Mouse (Mus musculus): ENCODE measurements around the gene Flt3l.
"Not testable (repeated sequence)": the region's sequence is repeated elsewhere in the genome, so short reads cannot be mapped to it uniquely, and the experiment has no call there.

Gene Flt3l

DNA sequence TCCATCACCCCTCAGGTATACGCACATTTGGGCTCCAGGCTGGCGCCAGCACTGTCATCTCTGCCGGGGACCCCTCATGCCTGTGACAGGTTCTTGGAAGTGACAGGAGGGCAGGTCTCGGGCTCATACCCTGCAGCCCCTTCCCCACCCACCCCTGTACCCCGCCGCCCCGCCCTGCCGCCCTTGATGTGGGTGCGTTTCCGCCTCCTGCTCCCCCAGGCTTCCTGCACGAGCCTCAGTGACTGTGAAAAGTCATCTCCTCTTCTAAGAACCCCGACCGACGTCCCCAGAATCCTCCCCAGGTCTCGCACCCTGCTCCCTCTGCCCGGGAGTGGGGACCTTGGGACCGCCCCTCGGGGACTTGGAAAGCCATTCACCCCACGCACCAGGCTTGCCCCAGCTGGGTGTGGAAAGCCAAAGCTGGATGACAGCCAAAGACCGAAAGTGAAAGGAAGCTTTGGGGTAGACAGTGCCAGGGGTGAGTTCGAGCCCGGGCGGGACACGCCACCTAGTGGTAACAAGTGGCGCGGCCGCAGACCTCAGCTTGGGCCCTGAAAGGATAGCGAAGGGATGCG is at the start of gene Flt3l, which contains the start of gene Gm45713:
Gene Flt3l (minus strand): TSS at position 440 of the 575 bp plus-strand sequence.
Gene Gm45713 (minus strand): TSS at position 239 of the 575 bp plus-strand sequence.
- DNase-seq (ENCODE audit: low spot score), result peak; percentile 96

DNA sequence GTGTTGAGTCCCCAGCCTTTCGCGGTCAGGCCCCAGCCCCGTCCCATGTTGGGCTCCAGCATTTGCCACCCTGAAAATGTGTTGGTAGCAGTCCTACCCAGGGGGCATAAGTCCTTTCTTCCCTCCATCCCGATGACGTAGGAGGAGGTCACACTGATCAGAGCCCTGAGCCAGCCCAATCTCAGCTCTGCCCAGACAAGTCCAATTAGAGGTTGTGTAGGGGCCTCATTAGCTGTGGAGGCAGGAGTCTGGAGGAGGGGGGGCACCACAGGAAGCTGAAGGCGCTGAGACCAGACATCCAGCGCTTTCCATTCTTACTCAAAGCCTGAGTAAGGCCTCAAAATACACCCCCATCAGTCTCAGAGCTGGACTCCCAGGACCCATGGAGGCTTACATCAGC is 49.7 kb upstream of the Flt3l start:
- no peak for DNase-seq (ENCODE audit: low spot score)

GRCm38 (mm10) chr7:45183672-45184071 is 47.4 kb upstream of the Flt3l start:
- no peak for DNase-seq (ENCODE audit: low spot score)

DNA sequence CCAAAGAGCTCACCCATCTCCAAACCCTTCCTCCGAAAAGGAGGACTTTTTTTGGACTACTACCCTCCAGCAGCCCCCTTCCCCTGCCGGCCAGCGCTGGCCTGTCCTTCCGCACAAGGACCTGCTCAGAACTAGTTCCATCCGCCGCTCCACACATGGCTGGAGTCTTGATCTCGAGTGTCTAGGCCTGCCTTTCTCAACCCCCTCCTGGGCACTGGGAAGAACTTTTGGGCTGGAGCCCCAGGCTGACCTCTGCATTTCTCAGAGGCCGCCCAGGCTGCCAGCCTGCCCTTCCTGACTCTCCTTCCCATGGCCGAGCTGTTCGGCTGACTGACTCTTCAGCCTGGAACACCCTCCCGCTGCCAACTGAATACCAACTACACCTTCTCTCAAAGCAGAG is 46.4 kb upstream of the Flt3l start:
- DNase-seq (ENCODE audit: low spot score), result no peak

- peak; percentile 94 for DNase-seq (ENCODE audit: low spot score)
These were observed 46.0 kb upstream of the Flt3l start for GRCm38 (mm10) chr7:45182199-45182601.

DNA sequence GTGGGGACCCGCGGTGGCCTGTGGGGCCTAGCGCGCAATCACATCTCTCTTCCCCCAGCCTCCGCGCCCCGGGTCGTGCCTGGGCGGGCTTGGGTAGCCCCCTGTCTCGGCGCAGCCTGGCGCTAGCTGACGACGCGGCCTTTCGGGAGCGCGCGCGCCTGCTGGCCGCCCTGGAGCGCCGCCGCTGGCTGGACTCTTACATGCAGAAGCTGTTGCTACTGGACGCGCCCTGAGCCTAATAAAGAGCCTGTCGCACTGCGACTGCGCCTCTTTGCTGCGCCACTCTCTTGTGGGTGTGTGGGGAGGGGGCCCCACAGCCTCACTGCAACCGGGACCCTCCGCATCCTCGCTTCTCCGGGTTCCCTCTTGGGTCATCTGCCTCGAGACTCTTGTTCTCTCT is 45.3 kb upstream of the Flt3l start:
- DNase-seq (ENCODE audit: low spot score), result no peak

DNA sequence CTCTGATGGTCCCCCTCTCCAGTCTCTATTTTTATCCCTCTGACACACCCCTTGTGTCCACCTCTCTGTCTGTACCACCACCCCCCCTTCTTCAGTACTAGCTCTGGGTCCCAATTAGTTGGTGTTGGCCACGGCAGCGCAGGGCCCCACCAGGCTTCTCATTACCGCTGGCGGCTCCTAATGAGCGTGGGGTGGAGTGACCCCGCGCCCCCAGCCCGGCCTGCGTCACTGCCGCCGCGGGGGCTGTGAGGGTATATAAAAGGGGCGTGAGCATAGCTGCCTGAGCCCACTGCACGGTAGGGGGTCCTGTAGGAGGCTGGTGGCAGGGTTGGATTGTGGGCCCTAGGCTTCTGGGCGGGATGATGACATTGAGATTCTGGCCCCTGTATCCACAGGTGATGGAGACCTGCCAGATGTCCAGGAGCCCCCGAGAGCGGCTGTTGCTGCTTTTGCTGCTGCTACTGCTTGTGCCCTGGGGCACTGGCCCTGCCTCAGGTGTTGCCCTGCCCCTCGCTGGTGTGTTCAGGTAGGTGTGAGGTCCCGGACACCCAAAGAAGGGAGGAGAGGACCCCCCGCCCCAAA is 44.8 kb upstream of the Flt3l start, which contains the start of gene Pth2:
Gene Pth2 (plus strand): TSS at position 100 of the 582 bp plus-strand sequence.
- DNase-seq (ENCODE audit: low spot score), result no peak

DNA sequence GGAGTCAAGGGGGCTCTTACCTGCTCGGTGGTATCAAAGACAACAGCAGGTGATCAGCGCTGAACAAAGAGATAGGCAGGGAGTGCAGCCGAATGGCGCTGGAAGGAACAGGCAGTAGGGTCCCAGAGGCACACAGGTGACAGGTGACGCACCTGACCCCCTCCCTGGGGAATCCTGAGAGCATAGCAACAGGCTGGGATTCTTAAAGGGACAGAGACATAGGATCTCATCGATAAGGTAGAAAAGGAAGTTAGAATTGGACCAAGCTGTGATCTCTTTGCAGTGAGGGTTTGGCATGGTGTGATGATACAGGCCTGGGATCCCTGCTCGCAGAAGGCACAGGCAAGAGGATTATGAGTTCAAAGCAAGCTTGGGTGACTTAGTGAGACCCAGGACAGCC is 43.2 kb upstream of the Flt3l start, which contains the start of gene Gfy:
Gene Gfy (minus strand): TSS at position 101 of the 400 bp plus-strand sequence.
- DNase-seq (ENCODE audit: low spot score), result no peak

GRCm38 (mm10) chr7:45178550-45178949 is 42.3 kb upstream of the Flt3l start:
- no peak for DNase-seq (ENCODE audit: low spot score)

GRCm38 (mm10) chr7:45176356-45176755 is 40.1 kb upstream of the Flt3l start:
- no peak for DNase-seq (ENCODE audit: low spot score)

DNA sequence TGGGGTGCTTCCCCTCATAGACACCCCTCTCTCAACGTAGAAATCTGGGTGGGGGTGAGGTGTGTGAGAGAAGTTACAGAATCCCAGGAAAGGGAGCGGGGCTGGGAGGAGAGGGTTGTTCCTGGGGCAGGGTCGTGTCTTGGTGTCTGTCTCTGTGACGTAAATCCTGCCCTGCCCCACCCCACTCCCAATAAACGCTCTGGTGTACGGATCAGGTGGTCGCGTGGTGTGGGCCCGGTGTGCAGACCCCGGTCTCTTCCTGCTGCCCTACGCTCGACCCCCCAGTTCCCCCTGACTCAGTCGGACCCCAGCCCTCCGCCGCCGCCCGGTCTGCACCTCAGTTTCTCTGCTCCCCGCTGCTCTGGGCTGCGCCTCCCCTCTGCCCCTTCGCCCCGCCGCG is 39.7 kb upstream of the Flt3l start:
- no peak for DNase-seq (ENCODE audit: low spot score)

GRCm38 (mm10) chr7:45175398-45175797 is 39.2 kb upstream of the Flt3l start:
- DNase-seq (ENCODE audit: low spot score), result no peak

DNA sequence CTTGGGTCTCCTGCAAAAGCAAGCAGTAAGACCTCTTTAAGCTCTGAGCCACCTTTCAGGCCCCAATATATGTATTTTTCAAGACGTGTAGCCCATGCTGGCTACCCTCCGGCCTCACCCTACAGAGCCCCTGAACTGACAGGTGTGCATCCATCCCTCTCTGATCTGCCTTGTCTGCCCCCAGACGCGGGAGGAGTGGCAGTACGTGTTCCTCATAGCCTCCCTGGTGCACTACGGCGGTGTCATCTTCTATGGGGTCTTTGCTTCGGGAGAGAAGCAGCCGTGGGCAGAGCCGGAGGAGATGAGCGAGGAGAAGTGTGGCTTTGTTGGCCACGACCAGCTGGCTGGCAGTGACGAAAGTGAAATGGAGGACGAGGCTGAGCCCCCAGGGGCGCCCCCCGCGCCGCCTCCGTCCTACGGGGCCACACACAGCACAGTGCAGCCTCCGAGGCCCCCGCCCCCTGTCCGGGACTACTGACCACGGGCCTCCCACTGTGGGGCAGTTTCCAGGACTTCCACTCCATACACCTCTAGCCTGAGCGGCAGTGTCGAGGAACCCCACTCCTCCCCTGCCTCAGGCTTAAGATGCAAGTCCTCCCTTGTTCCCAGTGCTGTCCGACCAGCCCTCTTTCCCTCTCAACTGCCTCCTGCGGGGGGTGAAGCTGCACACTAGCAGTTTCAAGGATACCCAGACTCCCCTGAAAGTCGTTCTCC is 38.5 kb upstream of the Flt3l start:
- no peak for DNase-seq (ENCODE audit: low spot score)

DNA sequence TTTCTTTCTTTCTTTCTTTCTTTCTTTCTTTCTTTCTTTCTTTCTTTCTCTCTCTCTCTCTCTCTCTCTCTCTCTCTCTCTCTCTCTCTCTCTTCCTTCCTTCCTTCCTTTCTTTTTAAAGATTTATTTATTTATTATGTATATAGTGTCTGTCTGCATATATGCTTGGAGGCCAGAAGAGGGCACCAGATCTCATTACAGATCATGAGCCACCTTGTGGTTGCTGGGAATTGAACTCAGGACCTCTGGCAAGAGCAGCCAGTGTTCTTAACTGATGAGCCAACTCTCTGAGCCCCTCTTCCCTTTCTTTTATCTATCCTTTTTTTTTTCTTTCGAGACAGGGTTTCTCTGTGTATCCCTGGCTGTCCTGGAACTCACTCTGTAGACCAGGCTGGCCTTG is 37.5 kb upstream of the Flt3l start:
- not testable (repeated sequence) for DNase-seq (ENCODE audit: low spot score)

DNA sequence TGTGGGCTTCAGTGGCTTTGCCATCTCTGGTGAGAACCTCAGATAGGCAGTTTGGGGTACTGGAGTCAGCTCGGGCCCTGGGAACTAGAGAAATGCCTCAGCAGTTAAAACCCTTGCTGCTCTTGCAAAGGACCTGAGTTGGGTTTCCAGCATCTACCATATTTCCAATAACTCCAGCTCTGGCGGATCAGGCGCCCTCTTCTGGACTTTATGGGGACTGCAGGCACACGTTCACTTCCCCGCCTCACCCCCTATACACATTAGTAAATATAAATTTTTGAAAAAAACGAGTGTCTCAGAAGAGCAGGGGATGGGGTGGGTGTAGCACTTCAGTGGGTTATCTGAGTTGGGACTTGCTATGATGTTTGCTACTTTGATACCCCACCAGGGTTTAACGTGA is 36.7 kb upstream of the Flt3l start:
- DNase-seq (ENCODE audit: low spot score), result no peak

DNA sequence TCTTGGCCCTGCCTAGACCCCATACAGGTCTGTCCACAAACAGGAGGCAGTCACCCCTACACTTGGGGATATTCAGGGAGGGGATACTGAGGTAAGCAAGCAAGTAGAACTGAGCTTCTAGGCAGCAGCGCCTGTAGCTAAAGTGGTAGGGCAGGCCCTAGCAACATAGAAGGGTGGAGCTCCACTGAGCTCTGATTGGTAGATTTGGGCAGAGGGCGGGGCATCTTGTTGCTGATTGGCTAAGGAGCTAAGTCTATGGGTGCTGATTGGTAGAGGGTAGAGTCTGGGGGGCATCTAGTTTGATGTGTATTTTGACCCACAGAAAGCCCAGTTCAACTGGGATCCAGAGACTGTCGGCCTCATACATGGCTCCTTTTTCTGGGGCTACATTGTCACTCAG is 33.3 kb upstream of the Flt3l start:
- DNase-seq (ENCODE audit: low spot score), result no peak

GRCm38 (mm10) chr7:45168656-45169055 is 32.4 kb upstream of the Flt3l start:
- DNase-seq (ENCODE audit: low spot score), result no peak

GRCm38 (mm10) chr7:45167761-45168445 is 31.7 kb upstream of the Flt3l start:
- DNase-seq (ENCODE audit: low spot score), result no peak

DNA sequence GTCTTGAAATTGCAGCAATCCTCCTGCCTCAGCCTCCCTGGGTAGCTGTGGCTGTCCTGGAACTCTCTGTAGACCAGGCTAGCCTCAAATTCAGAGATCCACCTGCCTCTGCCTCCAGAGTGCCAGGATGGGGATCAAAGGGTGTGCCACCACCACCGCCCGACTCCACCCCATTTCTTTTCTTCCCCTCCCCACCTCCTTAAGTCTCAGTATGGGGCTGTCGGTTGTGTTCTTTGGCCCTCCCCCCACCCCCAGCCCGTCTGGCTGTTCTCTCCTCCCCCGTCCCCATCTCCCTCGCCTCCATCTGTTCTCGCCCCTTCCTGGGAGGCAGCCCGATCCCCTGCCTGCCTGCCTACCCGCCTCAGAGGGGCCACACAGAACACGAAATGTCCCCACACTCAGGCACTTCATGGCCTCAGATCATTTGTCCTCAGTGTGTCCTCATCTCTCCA is 30.7 kb upstream of the Flt3l start:
- no peak for DNase-seq (ENCODE audit: low spot score)

DNA sequence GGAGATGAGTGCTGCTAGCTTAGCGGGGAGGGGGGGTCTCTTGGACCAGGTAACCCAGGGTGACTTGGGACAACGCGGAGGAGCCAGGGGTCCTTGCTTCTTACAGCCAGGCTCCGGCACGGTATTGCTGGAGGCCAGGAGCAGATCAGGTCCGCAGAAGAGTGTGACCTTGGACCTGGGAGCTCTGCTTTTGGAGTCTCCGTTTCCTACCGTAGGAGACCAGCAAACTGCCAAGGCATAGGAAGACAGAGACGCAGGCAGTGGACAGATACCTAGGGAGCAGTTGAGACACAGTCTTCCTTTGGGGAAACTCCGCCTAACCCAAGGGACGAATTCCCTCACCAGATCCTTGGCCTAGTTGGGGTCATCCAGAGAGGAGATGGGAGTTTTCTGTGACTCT is 29.5 kb upstream of the Flt3l start:
- DNase-seq (ENCODE audit: low spot score), result no peak

DNA sequence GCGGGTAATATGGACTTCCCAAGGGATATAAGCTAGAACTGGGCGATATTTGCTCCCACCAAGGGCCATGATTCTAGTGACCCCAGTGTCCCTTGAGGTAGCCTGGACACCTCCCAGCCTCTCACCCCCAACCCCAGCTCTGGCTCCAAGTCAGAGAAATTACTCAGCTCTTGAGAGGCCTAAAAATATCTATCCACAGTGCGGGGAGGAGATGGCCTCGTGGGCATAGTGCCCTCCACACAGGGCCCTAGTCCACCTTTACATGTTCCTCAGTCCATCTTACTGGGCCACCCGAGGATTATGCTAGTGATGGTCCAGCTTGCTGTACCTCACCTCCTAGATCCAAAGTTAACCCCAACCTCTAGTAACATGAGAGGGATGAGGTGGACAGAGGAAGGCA is 28.6 kb upstream of the Flt3l start:
- DNase-seq (ENCODE audit: low spot score), result no peak

GRCm38 (mm10) chr7:45163735-45164490 is 27.7 kb upstream of the Flt3l start, which contains the start of gene Slc17a7:
Gene Slc17a7 (plus strand): TSS chr7:45163949.
- peak; percentile 28 for DNase-seq (ENCODE audit: low spot score)

Measured in lung, postnatal 25 days (tissue).